Mouse (Mus musculus): ENCODE data around the gene Hoxa6. TPM values are rescaled to one million over a fixed set of nuclear protein-coding genes. Genes with fewer than 3 reads are reported as not detected.

The Hoxa6 gene
- polyA plus RNA-seq (2012; rRNA removed; ENCODE audit: low replicate concordance), result 2.0 and 2.7 TPM in 2 replicates

DNA sequence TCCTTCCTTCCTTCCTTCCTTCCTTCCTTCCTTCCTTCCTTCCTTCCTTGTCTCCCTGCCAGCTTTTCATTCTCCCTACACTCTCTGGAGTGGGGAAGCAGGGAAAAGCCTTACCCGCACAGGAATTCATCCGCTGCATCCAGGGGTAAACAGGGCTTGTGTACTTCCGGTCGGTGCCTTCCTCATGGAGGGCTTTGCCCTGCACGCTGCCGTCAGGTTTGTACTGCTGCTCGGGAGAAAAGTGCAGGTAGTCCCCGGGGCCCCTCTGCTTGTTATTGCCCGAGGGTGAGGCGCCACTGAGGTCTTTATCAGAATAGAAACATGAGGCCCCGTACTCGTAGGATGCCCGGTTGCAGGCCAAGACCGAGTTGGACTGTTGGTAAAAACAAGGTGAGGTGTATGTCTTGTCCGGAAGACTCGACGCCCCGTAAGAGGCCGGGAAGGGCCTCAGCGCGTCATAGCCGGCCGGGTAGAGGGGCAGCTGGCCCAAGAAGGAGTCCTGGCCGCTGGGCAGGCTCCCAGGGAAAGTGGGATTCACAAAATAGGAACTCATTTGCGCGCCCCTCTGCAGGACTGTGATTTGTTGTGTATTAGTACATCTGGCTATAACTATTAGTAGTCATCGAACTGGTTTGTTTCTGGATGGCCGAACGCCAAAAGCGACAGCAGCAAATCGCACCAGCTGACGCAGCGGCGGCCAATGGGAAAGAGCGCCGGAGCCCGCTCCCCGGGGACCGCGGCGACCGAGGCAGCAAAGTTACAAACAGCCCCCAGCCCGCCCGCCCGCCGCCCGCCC lies at the start of gene Hoxa6:
Hoxa6 (minus strand) TSS at position 651 of the 796 bp plus-strand sequence.

DNA sequence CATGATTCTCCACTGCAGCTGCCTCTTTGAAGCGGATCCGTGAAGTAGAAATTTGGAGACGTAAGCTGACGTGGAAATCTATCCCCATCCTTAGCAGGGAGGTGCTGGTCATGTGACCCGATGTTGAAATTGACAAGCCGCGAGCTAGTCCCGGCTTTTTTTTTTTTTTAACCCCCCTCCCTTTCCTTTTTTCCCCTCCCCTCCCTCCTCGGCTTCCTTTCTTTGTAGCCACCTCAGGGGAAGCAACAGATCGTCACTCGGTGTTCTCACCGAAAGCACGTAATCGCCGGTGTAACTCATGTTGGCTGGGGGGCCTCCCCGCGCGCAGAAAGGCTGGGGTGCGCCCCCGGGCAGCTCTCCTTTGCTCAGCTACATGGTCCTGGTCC lies 37.2 kb upstream of the Hoxa6 start, which contains the start of gene Hoxa11:
Hoxa11 (minus strand) TSS at position 54 of the 386 bp plus-strand sequence.

DNA sequence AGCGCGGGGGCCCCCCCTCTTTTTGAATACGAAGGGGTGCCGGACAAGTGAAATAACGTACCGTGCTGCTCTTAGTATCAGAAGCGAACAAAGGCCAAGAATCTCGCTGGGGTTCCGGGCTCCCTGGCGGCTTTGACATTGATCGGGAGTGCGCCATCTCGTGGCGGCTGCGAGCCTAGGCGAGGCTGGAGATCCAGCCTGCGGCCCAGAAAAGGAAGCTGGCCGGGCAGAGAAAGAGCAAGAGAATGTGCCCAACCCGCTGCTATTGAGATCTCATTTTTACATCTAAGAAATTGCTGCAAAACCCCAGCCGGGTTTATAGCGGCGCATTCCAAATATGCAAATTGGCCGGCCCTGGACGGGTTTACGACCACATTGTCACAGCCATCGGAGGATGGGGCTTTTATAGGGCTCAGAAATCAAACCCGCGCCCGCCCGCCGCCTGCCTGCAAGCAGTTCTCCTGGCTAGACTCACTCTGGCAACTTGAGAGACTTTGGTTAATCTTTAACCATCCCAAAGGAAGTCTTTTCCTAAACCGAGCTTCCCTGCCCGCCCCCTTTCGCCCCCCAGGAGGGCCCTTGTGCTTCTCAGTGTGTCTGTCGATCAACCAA lies 32.0 kb upstream of the Hoxa6 start, which contains the start of gene Hoxa10:
Hoxa10 (minus strand) TSS at position 466 of the 612 bp plus-strand sequence.

DNA sequence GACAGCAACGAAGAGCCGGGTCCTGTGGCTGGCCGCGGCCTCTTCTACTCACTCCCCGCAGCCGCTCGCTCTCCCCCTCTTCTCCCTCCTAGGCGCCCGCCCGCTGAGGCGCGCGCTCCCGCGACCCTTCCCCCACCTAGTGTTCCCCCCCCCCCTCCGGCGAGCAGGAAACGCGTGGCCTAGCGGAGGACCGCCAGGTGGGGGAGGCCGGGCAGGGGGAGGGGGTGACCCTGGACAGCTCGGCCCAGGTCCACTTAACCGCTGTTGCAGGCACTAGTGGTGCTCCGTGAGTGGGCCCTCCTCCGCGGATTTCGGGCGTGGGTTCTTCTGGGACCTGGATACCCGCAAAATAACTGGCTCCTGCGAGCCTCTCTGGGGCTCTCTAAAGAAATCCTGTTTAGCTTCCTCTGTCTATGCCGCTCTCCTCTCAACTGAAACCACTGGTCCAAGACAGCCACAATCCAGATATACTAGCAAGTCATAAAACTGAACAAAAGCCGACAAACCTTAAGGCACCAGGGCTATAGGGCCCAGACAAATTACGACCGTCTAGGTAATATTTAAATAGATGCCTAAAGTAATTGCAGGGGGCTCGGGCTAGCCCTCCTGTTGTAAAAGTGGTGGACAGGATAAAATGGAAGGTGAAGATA lies 22.1 kb upstream of the Hoxa6 start, which contains the start of gene Hoxa9:
Hoxa9 (minus strand) TSS at position 574 of the 650 bp plus-strand sequence.

DNA sequence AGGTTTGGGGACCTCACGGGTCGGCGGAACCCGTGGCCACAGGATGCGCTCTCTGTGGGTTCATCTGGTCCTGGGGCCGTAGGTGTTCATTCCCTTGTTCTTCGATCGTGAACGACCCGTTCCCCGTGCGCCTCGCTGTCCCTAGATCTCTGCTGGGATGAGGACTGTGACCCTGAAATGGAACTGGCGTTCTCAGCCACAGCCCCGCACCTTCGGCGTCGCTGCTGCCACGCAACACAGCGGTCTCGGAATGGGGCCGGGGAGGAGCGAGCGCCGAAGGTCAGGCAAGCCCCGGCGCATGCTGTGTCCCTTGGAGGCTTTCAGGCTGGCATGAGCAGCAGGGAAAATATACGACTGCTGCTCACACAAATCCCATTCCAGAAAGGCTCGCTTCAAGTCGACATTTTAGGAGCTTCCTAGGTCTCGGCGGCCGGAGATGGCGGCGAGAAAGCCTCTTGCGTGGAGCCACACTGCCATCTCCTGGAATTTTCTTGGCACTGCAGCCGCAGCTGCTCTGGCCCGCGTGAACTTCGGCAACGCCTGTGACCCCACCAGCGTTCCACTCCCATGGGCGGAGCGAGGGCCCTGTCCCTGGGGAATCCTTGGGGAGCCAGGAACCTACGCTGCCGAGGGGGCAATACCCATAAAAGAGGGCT lies 12.9 kb upstream of the Hoxa6 start, which contains the start of gene Hoxa7:
Hoxa7 (minus strand) TSS at position 518 of the 656 bp plus-strand sequence.

DNA sequence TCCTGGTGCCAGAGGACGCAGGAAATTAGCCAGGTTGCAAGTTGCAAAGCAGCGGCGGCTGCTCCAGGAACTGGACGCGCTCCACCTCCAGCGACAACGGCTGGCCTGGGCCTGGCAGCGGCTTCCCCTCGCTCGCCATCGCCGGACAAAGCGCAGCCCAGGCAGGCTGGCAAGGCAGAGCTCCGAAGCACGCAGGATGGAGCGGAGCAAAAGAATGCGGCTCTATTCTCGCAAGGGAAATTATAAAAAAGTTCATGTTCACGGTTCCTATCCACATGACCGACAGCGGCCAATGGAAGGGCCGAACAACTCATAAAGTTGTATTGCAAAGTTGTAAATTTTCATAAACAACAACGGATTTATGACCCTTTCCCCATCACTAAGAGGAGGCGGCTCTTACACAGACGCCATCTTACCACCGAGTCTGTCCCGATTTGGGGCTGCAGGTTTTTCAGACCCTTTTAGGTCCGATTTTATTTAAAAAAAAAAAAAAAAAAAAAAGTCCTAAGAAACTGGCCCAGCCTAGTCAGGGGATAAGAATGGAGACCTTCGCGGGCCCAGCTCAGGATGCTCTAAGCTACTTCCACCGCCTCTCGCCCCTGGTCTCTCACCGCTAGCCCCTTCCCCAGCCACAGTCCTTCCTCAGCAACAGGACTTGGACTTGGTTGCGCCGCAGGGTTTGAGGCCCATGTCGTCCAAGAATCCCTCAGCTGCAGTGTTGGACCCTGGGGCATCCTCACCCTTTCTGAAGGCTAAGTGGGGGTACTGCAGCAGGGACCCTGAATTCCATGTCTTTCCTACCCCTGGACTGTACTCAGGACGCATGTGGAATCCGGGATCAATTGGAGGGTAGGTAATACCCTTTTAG lies 4.8 kb upstream of the Hoxa6 start, which contains the start of the genes Hoxa3 and Gm28308:
Hoxa3 (minus strand) TSS at position 218 of the 868 bp plus-strand sequence.
Gm28308 (minus strand) TSS at position 221 of the 868 bp plus-strand sequence.

DNA sequence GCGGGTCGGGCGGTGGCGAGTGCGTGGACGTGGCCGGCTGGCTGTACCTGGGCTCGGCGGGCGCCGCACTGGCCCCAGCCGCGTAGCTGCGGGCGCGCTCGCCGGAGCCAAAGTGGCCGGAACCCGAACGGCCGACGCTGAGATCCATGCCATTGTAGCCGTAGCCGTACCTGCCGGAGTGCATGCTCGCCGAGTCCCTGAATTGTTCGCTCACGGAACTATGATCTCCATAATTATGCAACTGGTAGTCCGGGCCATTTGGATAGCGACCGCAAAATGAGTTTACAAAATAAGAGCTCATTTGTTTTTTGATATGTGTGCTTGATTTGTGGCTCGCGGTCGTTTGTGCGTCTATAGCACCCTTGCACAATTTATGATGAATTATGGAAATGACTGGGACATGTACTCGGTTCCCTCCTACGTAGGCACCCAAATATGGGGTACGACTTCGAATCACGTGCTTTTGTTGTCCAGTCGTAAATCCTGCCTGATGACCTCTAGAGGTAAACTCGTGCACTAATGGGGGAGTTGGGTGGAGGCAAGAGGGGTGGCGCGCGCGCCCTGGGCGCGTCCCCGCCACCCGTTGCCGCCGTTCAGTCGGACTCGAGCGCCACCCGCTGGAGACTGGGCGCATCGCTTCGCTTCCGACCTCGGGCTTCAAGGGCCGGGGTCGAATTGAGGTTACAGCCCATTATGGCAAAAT lies 4.3 kb downstream of the Hoxa6 start, which contains the start of gene Hoxa5:
Hoxa5 (minus strand) TSS at position 538 of the 703 bp plus-strand sequence.

DNA sequence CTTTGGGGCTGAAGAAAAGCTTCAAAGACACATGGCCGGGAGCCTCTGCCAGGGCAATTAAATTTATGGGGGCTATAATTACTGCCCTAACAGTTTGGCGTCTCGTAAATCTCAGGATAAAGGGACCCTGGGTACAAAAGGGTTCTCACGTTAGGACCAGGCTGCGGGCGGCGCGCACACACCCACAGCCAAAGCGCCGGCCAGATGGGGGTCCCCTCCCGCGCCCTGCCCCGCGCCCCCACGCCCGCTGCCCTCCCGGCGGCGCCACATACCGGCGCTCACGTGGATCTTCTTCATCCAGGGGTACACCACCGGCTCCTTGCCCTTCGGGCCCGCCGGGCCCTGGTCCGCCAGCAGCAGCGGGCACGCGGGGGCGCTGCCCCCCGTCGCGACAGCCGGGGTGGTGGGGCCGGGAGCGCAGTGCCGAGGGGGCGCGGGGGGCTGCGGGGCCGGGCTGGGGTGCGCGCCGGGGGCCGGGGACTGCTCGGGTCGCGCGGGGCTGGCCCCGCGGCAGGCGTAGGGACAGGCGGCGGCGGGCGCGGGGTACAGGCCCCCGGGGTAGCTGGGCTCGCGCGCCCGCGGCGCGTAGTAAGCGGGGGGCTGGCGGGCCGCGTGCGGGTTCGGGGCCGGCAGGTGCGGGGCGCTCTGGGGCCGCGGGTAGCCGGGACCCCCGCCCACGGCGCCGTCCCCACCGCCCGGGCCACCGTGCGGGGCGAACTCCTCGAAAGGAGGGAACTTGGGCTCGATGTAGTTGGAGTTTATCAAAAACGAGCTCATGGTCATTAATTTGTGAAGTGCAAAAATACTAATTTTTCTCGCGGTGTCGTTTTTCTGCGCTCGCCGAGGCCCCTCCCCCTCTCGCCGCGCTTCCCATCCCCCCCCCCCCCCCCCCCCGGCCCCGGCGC lies 17.4 kb downstream of the Hoxa6 start, which contains the start of gene Hoxa4:
Hoxa4 (minus strand) TSS at position 848 of the 905 bp plus-strand sequence.

DNA sequence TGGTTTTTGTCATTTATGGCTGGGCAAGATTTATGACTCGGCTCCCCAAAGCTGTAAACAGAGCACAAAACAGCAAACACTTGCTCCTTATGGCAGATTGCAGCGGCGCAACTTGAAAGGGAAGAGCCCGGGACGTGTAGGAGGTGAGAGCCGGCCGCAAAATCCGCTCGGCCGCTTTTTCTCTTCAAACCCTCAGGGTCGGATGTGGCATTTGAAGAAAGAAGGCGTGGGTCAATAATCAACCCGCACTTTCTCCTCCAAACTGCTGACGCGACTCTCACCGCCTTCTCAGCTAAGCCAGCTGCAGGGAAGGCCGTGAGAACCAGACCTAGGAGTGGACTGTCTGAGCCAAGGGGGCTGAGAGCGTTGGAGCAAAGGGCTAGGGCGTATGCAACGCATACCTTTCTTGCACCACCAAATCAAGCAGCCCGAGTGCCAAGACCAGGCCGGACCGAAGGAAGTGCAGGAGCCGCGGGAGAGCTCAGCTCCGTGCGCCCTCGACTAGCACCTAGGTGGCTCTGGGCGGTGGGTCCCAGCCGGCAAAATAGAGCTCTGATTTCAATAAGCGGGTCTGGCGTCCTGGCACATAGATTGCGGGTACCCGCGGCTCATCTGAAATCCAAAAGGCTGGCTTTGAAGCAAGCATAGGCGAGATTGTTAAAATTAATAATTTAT lies 31.3 kb downstream of the Hoxa6 start, which contains the start of gene 5730596B20Rik:
5730596B20Rik (plus strand) TSS at position 438 of the 675 bp plus-strand sequence.

DNA sequence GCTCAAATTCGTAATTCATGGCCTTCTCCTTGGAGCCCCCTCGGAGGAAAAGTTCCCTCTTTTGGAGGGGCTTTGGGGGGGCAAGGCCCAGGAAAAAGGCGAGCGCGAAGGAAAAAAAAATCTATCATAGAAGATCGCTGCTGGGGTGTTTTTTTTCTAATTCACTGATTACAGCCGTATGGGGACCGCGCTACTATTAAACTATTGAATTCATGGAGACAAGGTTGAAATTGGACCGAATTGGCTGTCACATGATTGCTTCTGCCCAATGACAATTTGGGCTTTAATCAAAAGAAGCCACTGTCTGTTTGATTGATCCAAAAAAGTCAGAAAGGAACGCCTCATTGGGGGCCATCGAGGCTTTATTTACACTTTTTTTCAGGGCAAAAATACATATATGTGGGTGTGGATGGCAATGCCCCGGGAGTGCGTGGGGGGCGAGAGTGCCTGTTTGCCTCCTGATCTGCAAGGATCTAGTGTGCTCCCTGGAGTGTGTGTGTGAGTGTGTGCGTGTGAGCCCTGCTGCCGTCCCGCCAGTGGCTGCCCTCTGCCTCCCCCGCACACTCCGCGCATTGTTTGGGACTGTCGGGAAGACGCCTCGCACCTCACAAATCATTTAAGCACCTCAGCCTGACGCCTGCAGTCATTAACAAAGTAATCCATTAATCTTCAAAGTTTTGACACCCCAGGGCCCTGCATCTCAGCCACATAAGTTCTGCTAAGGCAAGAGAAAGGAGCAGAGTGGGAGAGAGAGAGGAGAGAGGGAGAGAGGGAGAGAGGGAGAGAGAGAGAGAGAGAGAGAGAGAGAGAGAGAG lies 43.7 kb downstream of the Hoxa6 start, which contains the start of gene Hoxa2:
Hoxa2 (minus strand) TSS at position 206 of the 815 bp plus-strand sequence.

DNA sequence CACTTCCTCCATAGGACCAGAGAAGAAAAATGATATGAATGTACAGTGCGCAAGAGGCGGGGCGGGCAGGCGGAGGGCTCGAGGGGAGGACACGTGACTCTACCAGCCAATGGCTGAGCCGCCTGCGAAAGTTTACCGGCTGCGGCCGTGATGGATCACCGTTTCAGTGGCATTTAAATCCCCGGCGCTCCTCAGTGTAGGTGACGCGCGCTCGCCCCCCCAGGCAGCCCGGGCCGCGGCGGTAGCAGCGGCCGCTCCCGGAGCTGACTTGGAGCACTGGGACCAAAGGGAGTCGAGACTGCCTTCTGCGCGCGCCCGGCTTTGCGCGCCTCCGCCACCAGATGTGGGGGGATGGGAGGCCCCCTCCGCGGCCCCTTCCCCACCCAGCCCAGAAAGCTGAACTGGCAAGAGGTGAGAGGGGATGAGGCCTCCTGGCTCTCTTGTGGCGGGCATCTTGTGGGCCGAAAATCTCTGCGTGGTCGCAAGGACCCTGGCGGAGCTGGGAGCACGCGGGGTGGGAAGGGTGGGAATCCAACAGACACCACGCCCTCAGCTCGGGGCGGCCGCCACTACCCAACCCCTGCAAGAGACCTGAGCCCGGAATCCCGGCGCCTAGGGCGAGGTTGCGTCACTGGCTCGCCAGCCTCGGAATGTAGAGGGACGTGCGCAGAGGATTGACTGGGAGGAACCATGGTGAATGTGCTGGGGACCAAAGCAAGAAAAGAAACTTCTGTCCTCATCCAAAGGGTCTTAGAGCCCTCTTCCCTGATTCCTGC lies 50.1 kb downstream of the Hoxa6 start, which contains the start of gene Hoxa1:
Hoxa1 (minus strand) TSS at position 42 of the 776 bp plus-strand sequence.

Other genes with a start within 250 kb of the Hoxa6 start
- 6.7 and 16.1 TPM in 2 replicates for gene Skap2, start 196.2 kb downstream of the Hoxa6 start, polyA plus RNA-seq (2012; rRNA removed; ENCODE audit: low replicate concordance)
- 1.6 and 2.6 TPM in 2 replicates for gene Hoxa1, start 50.4 kb downstream of the Hoxa6 start, polyA plus RNA-seq (2012; rRNA removed; ENCODE audit: low replicate concordance)
- 1.3 TPM in 2 replicates for gene Hoxa2, start 43.9 kb downstream of the Hoxa6 start, polyA plus RNA-seq (2012; rRNA removed; ENCODE audit: low replicate concordance)
- gene 5730596B20Rik, start 31.2 kb downstream of the Hoxa6 start, polyA plus RNA-seq (2012; rRNA removed; ENCODE audit: low replicate concordance), result 0.03 TPM in 1 of 2 replicates, not detected in the other
- gene Hoxa4, start 17.0 kb downstream of the Hoxa6 start, polyA plus RNA-seq (2012; rRNA removed; ENCODE audit: low replicate concordance), result 1.9 and 3.3 TPM in 2 replicates
- 3.1 and 6.1 TPM in 2 replicates for gene Hoxa5, start 4.1 kb downstream of the Hoxa6 start, polyA plus RNA-seq (2012; rRNA removed; ENCODE audit: low replicate concordance)
- gene Hoxa3, start 4.6 kb upstream of the Hoxa6 start, polyA plus RNA-seq (2012; rRNA removed; ENCODE audit: low replicate concordance), result 3.6 and 7.8 TPM in 2 replicates
- 1.4 and 3.1 TPM in 2 replicates for gene Gm28308, start 4.6 kb upstream of the Hoxa6 start, polyA plus RNA-seq (2012; rRNA removed; ENCODE audit: low replicate concordance)
- gene Hoxa7, start 13.1 kb upstream of the Hoxa6 start, polyA plus RNA-seq (2012; rRNA removed; ENCODE audit: low replicate concordance), result 14.6 and 16.5 TPM in 2 replicates
- 9.8 and 43.7 TPM in 2 replicates for gene Hoxa9, start 22.4 kb upstream of the Hoxa6 start, polyA plus RNA-seq (2012; rRNA removed; ENCODE audit: low replicate concordance)
- gene Hoxa10, start 32.1 kb upstream of the Hoxa6 start, polyA plus RNA-seq (2012; rRNA removed; ENCODE audit: low replicate concordance), result 3.2 and 5.4 TPM in 2 replicates
- not detected in 2 replicates for gene Hoxa11, start 37.1 kb upstream of the Hoxa6 start, polyA plus RNA-seq (2012; rRNA removed; ENCODE audit: low replicate concordance)
- gene Hoxa13, start 52.2 kb upstream of the Hoxa6 start, polyA plus RNA-seq (2012; rRNA removed; ENCODE audit: low replicate concordance), result not detected in 2 replicates
- not detected in 2 replicates for gene Evx1, start 104.8 kb upstream of the Hoxa6 start, polyA plus RNA-seq (2012; rRNA removed; ENCODE audit: low replicate concordance)

Measured in mammary gland, adult 2 months (tissue).